Comparison of ENCODE assay signal across 1 mouse cellular context in genomic region chr8:4213210-4214005, GRCm38 (mm10).
A peak's percentile ranks its signal among the peaks of the same experiment; 100 is the strongest.
TF ChIP-seq lines count a peak whose summit lies in the region.

No protein-coding gene starts in this region.

TF ChIP-seq in MEL, 35 proteins besides CTCF, POLR2A, EP300 and RAD21:
- TF ChIP-seq TCF12 (IDR thresholded peaks at IDR 0.05; ENCODE audit: low read depth, low read length) (0 out of 2 replicates have a peak, but pooled peaks have one; percentile 13), USF1 (IDR thresholded peaks at IDR 0.05; ENCODE audit: low read depth, low read length) (no peak), SIN3A (IDR thresholded peaks at IDR 0.05; ENCODE audit: low read length) (no peak), MAFK (IDR thresholded peaks at IDR 0.05; ENCODE audit: borderline replicate concordance, low read depth, low read length) (no peak), TBP (IDR thresholded peaks at IDR 0.05; ENCODE audit: low read depth, low read length) (no peak), BHLHE40 (IDR thresholded peaks at IDR 0.05; ENCODE audit: borderline replicate concordance, low read depth, low read length) (no peak), ZNF384 (IDR thresholded peaks at IDR 0.05; ENCODE audit: low read depth, low read length) (no peak), MYB (IDR thresholded peaks at IDR 0.05; ENCODE audit: low read depth, low read length) (no peak), MYC (IDR thresholded peaks at IDR 0.05; ENCODE audit: low read depth, low read length) (no peak), POLR2AphosphoS5 (IDR thresholded peaks at IDR 0.05; ENCODE audit: borderline replicate concordance, low read depth, low read length) (no peak), CHD1 (IDR thresholded peaks at IDR 0.05; ENCODE audit: low read depth, low read length) (no peak), JUND (IDR thresholded peaks at IDR 0.05; ENCODE audit: low read depth, low read length) (no peak), ZKSCAN1 (IDR thresholded peaks at IDR 0.05; ENCODE audit: low read depth, low read length) (no peak), KAT2A (conservative IDR thresholded peaks at IDR 0.05; ENCODE audit: low read depth, low read length) (no peak), MEF2A (IDR thresholded peaks at IDR 0.05; ENCODE audit: extremely low read depth, insufficient replicate concordance, low read depth, low read length, poor library complexity, severe bottlenecking) (no peak), GABPA (IDR thresholded peaks at IDR 0.05; ENCODE audit: low read depth, low read length) (no peak), ELF1 (IDR thresholded peaks at IDR 0.05; ENCODE audit: low read depth, low read length) (no peak), TAL1 (IDR thresholded peaks at IDR 0.05; ENCODE audit: low read length) (no peak), HCFC1 (IDR thresholded peaks at IDR 0.05; ENCODE audit: low read depth, low read length) (0 out of 2 replicates have a peak, but pooled peaks have one; percentile 4), ETS1 (IDR thresholded peaks at IDR 0.05; ENCODE audit: low read depth, low read length) (no peak), ZC3H11A (IDR thresholded peaks at IDR 0.05; ENCODE audit: low read depth, low read length) (no peak), MAX (IDR thresholded peaks at IDR 0.05; ENCODE audit: low read length) (0 out of 2 replicates have a peak, but pooled peaks have one; percentile 31), GATA1 (IDR thresholded peaks at IDR 0.05; ENCODE audit: low read depth, low read length) (no peak), SMC3 (IDR thresholded peaks at IDR 0.05; ENCODE audit: low read depth, low read length) (no peak), POLR2AphosphoS2 (IDR thresholded peaks at IDR 0.05; ENCODE audit: low read length) (no peak), NELFE (IDR thresholded peaks at IDR 0.05; ENCODE audit: low read depth, low read length) (peak; percentile 44), UBTF (IDR thresholded peaks at IDR 0.05; ENCODE audit: borderline replicate concordance, insufficient read depth, low read depth, low read length) (no peak), E2F4 (IDR thresholded peaks at IDR 0.05; ENCODE audit: borderline replicate concordance, low read depth, low read length) (no peak), USF2 (IDR thresholded peaks at IDR 0.05; ENCODE audit: borderline replicate concordance in 1 of 2, insufficient read depth in 1 of 2, low read depth in 1 of 2, low read length in 2 of 2) (no peak), CHD2 (IDR thresholded peaks at IDR 0.05; ENCODE audit: low read length) (no peak), RCOR1 (IDR thresholded peaks at IDR 0.05; ENCODE audit: low read depth, low read length) (no peak), MAZ (IDR thresholded peaks at IDR 0.05; ENCODE audit: low read depth, low read length) (no peak; the same call in 1 of the 2 replicates), ZMIZ1 (IDR thresholded peaks at IDR 0.05; ENCODE audit: low read depth, low read length) (no peak; the same call in 1 of the 2 replicates), MXI1 (IDR thresholded peaks at IDR 0.05; ENCODE audit: low read depth, low read length) (peak; percentile 87), NRF1 (IDR thresholded peaks at IDR 0.05; ENCODE audit: insufficient read depth, low read depth, low read length, poor library complexity, severe bottlenecking) (no peak)
